Mouse (Mus musculus) MEL (cell line): ENCODE data around the gene Edem2. TPM values are rescaled to one million over a fixed set of nuclear protein-coding genes. Genes with fewer than 3 reads are reported as not detected.
A peak's percentile ranks its signal among the peaks of the same experiment; 100 is the strongest.

Source experiments
- DNase-seq: peaks from one replicate; pipeline ENCODE4 v3.0.0; 2011; ENCODE audit warnings: low read depth, low spot score
- H3K27ac ChIP-seq: 2 replicates; pipeline ENCODE4 v1.5.1; 2012; ENCODE audit warnings: low read depth, mild to moderate bottlenecking, control low read depth, low read length, moderate library complexity; ENCODE audit not compliant: control insufficient read depth
- H3K27me3 ChIP-seq, 2 experiments: fragments of 150-350 bp in 1 of 2; sonication (generic) in 1 of 2; 2 replicates each; pipeline ENCODE4 v1.6.1; 2012; ENCODE audit warnings: low read length in 2 of 2, mild to moderate bottlenecking in 2 of 2, improper control_type of control experiment in 1 of 2, moderate library complexity in 1 of 2; ENCODE audit not compliant: insufficient read depth in 2 of 2, control insufficient read depth in 1 of 2
- H3K36me3 ChIP-seq, 2 experiments: 2 replicates each; pipeline ENCODE4 v1.6.1; 2012 to 2014; ENCODE audit warnings: low read length in 2 of 2, improper control_type of control experiment in 1 of 2, inconsistent platforms in 1 of 2, mild to moderate bottlenecking in 1 of 2; ENCODE audit not compliant: insufficient read depth in 2 of 2, control insufficient read depth in 1 of 2
- H3K4me1 ChIP-seq, 2 experiments: fragments of 150-350 bp in 1 of 2; sonication (generic) in 1 of 2; 2 replicates each; pipeline ENCODE4 v1.6.1; 2012; ENCODE audit warnings: low read length in 2 of 2, improper control_type of control experiment in 1 of 2, mild to moderate bottlenecking in 1 of 2; ENCODE audit not compliant: insufficient read depth in 2 of 2, control insufficient read depth in 1 of 2
- H3K4me3 ChIP-seq, 2 experiments: fragments of 150-350 bp in 1 of 2; sonication (generic) in 1 of 2; 2 replicates each; pipeline ENCODE4 v1.5.1; 2012; ENCODE audit warnings: low read depth in 2 of 2, low read length in 2 of 2, mild to moderate bottlenecking in 2 of 2, moderate library complexity in 2 of 2, control low read depth in 1 of 2, improper control_type of control experiment in 1 of 2; ENCODE audit not compliant: control insufficient read depth in 1 of 2, insufficient read depth in 1 of 2
- H3K79me2 ChIP-seq: 2 replicates; pipeline ENCODE4 v1.6.1; 2012; ENCODE audit warnings: mild to moderate bottlenecking, low read length, moderate library complexity; ENCODE audit not compliant: control insufficient read depth, poor library complexity, insufficient read depth
- H3K9ac ChIP-seq: 2 replicates; pipeline ENCODE4 v1.6.1; 2012; ENCODE audit warnings: low read depth, mild to moderate bottlenecking, control low read depth, low read length, moderate library complexity; ENCODE audit not compliant: control insufficient read depth, poor library complexity, severe bottlenecking
- H3K9me3 ChIP-seq: fragments of 150-350 bp; sonication (generic); replicated peaks from 2 replicates; pipeline ENCODE4 v1.6.1; 2012; ENCODE audit warnings: mild to moderate bottlenecking, low read length, improper control_type of control experiment, moderate library complexity; ENCODE audit not compliant: insufficient read depth
- BHLHE40 ChIP-seq: IDR thresholded peaks from 2 replicates; pipeline ENCODE4 v1.6.1; 2012; ENCODE audit warnings: low read depth, mild to moderate bottlenecking, inconsistent platforms, low read length, improper control_type of control experiment, borderline replicate concordance
- CHD2 ChIP-seq: IDR thresholded peaks from 2 replicates; pipeline ENCODE4 v1.6.1; 2011; ENCODE audit warnings: low read length, improper control_type of control experiment
- CTCF ChIP-seq, 3 experiments: IDR thresholded peaks in 2 of 3; conservative IDR thresholded peaks in 1 of 3; 2 replicates each; pipeline ENCODE4 v1.5.1; 2011 to 2012; ENCODE audit warnings: low read length in 3 of 3, low read depth in 2 of 3, mild to moderate bottlenecking in 2 of 3, improper control_type of control experiment in 1 of 3, inconsistent platforms in 1 of 3, mixed read lengths in 1 of 3, moderate library complexity in 1 of 3; ENCODE audit not compliant: control insufficient read depth in 1 of 3, insufficient read depth in 1 of 3, poor library complexity in 1 of 3, severe bottlenecking in 1 of 3
- E2F4 ChIP-seq: IDR thresholded peaks from 2 replicates; pipeline ENCODE4 v1.6.1; 2011; ENCODE audit warnings: low read depth, low read length, improper control_type of control experiment, borderline replicate concordance
- ELF1 ChIP-seq: IDR thresholded peaks from 2 replicates; pipeline ENCODE4 v1.6.1; 2014; ENCODE audit warnings: low read depth, mild to moderate bottlenecking, inconsistent platforms, low read length, improper control_type of control experiment, moderate library complexity
- EP300 ChIP-seq, 2 experiments: IDR thresholded peaks; 2 replicates each; pipeline ENCODE4 v1.6.1; 2011; ENCODE audit warnings: improper control_type of control experiment in 2 of 2, low read length in 2 of 2, low read depth in 1 of 2, mild to moderate bottlenecking in 1 of 2
- ETS1 ChIP-seq: IDR thresholded peaks from 2 replicates; pipeline ENCODE4 v1.6.1; 2012; ENCODE audit warnings: low read depth, mild to moderate bottlenecking, inconsistent platforms, low read length, improper control_type of control experiment, moderate library complexity
- GATA1 ChIP-seq: IDR thresholded peaks from 2 replicates; pipeline ENCODE4 v1.6.1; 2011; ENCODE audit warnings: low read depth, low read length, improper control_type of control experiment
- JUND ChIP-seq: IDR thresholded peaks from 2 replicates; pipeline ENCODE4 v1.6.1; 2011; ENCODE audit warnings: low read depth, mild to moderate bottlenecking, improper control_type of control experiment, low read length
- KAT2A ChIP-seq: conservative IDR thresholded peaks from 2 replicates; pipeline ENCODE4 v1.6.1; 2012; ENCODE audit warnings: low read depth, low read length, improper control_type of control experiment, inconsistent platforms
- MAFK ChIP-seq: IDR thresholded peaks from 2 replicates; pipeline ENCODE4 v1.6.1; 2011; ENCODE audit warnings: low read depth, mild to moderate bottlenecking, low read length, improper control_type of control experiment, borderline replicate concordance
- MAZ ChIP-seq: IDR thresholded peaks from 2 replicates; pipeline ENCODE4 v1.6.1; 2012; ENCODE audit warnings: low read depth, mild to moderate bottlenecking, inconsistent platforms, low read length, improper control_type of control experiment
- MYB ChIP-seq: IDR thresholded peaks from 2 replicates; pipeline ENCODE4 v1.6.1; 2011; ENCODE audit warnings: mild to moderate bottlenecking, low read depth, low read length, improper control_type of control experiment
- MYC ChIP-seq: IDR thresholded peaks from 2 replicates; pipeline ENCODE4 v1.6.1; 2011; ENCODE audit warnings: low read depth, mild to moderate bottlenecking, low read length, improper control_type of control experiment, moderate library complexity
- NRF1 ChIP-seq: IDR thresholded peaks from 2 replicates; pipeline ENCODE4 v1.6.1; 2014; ENCODE audit warnings: low read depth, mild to moderate bottlenecking, inconsistent platforms, low read length, improper control_type of control experiment, moderate library complexity; ENCODE audit not compliant: poor library complexity, insufficient read depth, severe bottlenecking
- POLR2A ChIP-seq, 2 experiments: IDR thresholded peaks; 2 replicates each; pipeline ENCODE4 v1.6.1; 2011 to 2012; ENCODE audit warnings: low read length in 2 of 2, mild to moderate bottlenecking in 2 of 2, control low read depth in 1 of 2, improper control_type of control experiment in 1 of 2, low read depth in 1 of 2, moderate library complexity in 1 of 2; ENCODE audit not compliant: control insufficient read depth in 1 of 2, insufficient read depth in 1 of 2, poor library complexity in 1 of 2
- POLR2AphosphoS2 ChIP-seq: IDR thresholded peaks from 2 replicates; pipeline ENCODE4 v1.6.1; 2011; ENCODE audit warnings: low read length, improper control_type of control experiment
- POLR2AphosphoS5 ChIP-seq: IDR thresholded peaks from 2 replicates; pipeline ENCODE4 v1.6.1; 2012; ENCODE audit warnings: low read depth, borderline replicate concordance, mild to moderate bottlenecking, inconsistent platforms, low read length, moderate library complexity, mixed read lengths
- RAD21 ChIP-seq: IDR thresholded peaks from 2 replicates; pipeline ENCODE4 v1.6.1; 2011; ENCODE audit warnings: mild to moderate bottlenecking, low read depth, low read length, improper control_type of control experiment
- RCOR1 ChIP-seq: IDR thresholded peaks from 2 replicates; pipeline ENCODE4 v1.6.1; 2012; ENCODE audit warnings: low read depth, mild to moderate bottlenecking, inconsistent platforms, low read length, improper control_type of control experiment
- TAL1 ChIP-seq: IDR thresholded peaks from 2 replicates; pipeline ENCODE4 v1.6.1; 2012; ENCODE audit warnings: mild to moderate bottlenecking, inconsistent platforms, low read length, moderate library complexity, mixed read lengths
- TBP ChIP-seq: IDR thresholded peaks from 2 replicates; pipeline ENCODE4 v1.8.0; 2011; ENCODE audit warnings: low read depth, low read length, improper control_type of control experiment
- UBTF ChIP-seq: IDR thresholded peaks from 2 replicates; pipeline ENCODE4 v1.6.1; 2012; ENCODE audit warnings: low read depth, mild to moderate bottlenecking, inconsistent platforms, low read length, improper control_type of control experiment, moderate library complexity, borderline replicate concordance; ENCODE audit not compliant: insufficient read depth
- USF1 ChIP-seq: IDR thresholded peaks from 2 replicates; pipeline ENCODE4 v1.6.1; 2014; ENCODE audit warnings: low read depth, mild to moderate bottlenecking, inconsistent platforms, low read length, improper control_type of control experiment, moderate library complexity
- ZC3H11A ChIP-seq: IDR thresholded peaks from 2 replicates; pipeline ENCODE4 v1.6.1; 2012; ENCODE audit warnings: low read depth, mild to moderate bottlenecking, inconsistent platforms, low read length, improper control_type of control experiment
- ZKSCAN1 ChIP-seq: IDR thresholded peaks from 2 replicates; pipeline ENCODE4 v1.6.1; 2012; ENCODE audit warnings: low read depth, mild to moderate bottlenecking, inconsistent platforms, low read length, improper control_type of control experiment, moderate library complexity
- ZMIZ1 ChIP-seq: IDR thresholded peaks from 2 replicates; pipeline ENCODE4 v1.6.1; 2012; ENCODE audit warnings: low read depth, mild to moderate bottlenecking, inconsistent platforms, low read length, improper control_type of control experiment, moderate library complexity
- ZNF384 ChIP-seq: IDR thresholded peaks from 2 replicates; pipeline ENCODE4 v1.6.1; 2012; ENCODE audit warnings: low read depth, mild to moderate bottlenecking, inconsistent platforms, low read length, improper control_type of control experiment
- polyA plus RNA-seq, 2 experiments: library from polyadenylated mRNA; stranded (reverse) in 1 of 2; unstranded in 1 of 2; fragments of >175 nt in 1 of 2; fragments of >200 nt in 1 of 2; gene quantifications; 2 replicates each; pipeline versions ENCODE4 v1.2.1 to v1.2.4; 2012; ENCODE audit warnings: low replicate concordance in 2 of 2, low read depth in 1 of 2; ENCODE audit not compliant: insufficient read length in 2 of 2, insufficient read depth in 1 of 2, missing spikeins in 1 of 2
- total RNA-seq: library from RNA; depleted of rRNA; stranded (reverse); fragments of 300-350 nt; gene quantifications from 2 replicates; pipeline ENCODE4 v1.2.3, GENCODE M21; 2012

The Edem2 gene
- total and polyA plus RNA-seq, 3 experiments, result 40.7 to 43.8 TPM; not detected in 1

- H3K9me3 ChIP-seq, result no peaks in the 10 kb centered on the region
- H3K4me1 ChIP-seq, result peaks cover 3 to 7% of the 10 kb centered on the region in 2 experiments; a peak in 2 of 4 replicates
- TF ChIP-seq GATA1, result peak; percentile 36; the same call in 1 of the 2 replicates
- peak in 1 of 2 experiments; percentile 22; a peak in 1 of 4 replicates for TF ChIP-seq EP300 (IDR thresholded peaks at IDR 0.05; ENCODE audit: low read depth in 1 of 2, low read length in 2 of 2)
- TF ChIP-seq RCOR1, result peak; percentile 95
- peak; percentile 42; the same call in 1 of the 2 replicates for TF ChIP-seq ZNF384
- peak; percentile 32; the same call in 1 of the 2 replicates for TF ChIP-seq MYB
- no peak for TF ChIP-seq ZMIZ1
- H3K79me2 ChIP-seq, result peaks cover 22% of the 10 kb centered on the region
- H3K36me3 ChIP-seq, result peaks cover 0 to 8% of the 10 kb centered on the region in 2 experiments; a peak in 2 of 4 replicates
- no peak overlapping the region for H3K9ac ChIP-seq
- H3K27ac ChIP-seq, result no peak overlapping the region
- no peaks in the 10 kb centered on the region for H3K27me3 ChIP-seq
- no peak for DNase-seq
- no peak overlapping the region for H3K4me3 ChIP-seq
Observed at GRCm38 (mm10) chr2:155694564-155694963, 34.7 kb downstream of the Edem2 start.

GRCm38 (mm10) chr2:155693136-155693535, 36.1 kb downstream of the Edem2 start:
- no peak overlapping the region for H3K9ac ChIP-seq
- peaks cover 0 to 9% of the 10 kb centered on the region in 2 experiments; a peak in 3 of 4 replicates for H3K36me3 ChIP-seq

GRCm38 (mm10) chr2:155691723-155692493, 37.4 kb downstream of the Edem2 start, which contains the start of gene Trpc4ap:
TSS of gene Trpc4ap (minus strand) at chr2:155692384.
- Histone ChIP-seq H3K27ac (peak within 1 kb of the TSS; percentile 38), H3K4me3 (peak within 1 kb of the TSS; percentile 99), H3K4me1 (peaks cover 2 to 7% of the 10 kb centered on the region in 2 experiments; a peak in 2 of 4 replicates), H3K36me3 (peaks cover 0 to 9% of the 10 kb centered on the region in 2 experiments; a peak in 3 of 4 replicates), H3K9ac (peak within 1 kb of the TSS; percentile 97), H3K9me3 (no peaks in the 10 kb centered on the region), H3K79me2 (peaks cover 25% of the 10 kb centered on the region), H3K27me3 (no peaks in the 10 kb centered on the region)
- DNase-seq, result peak; percentile 95
- peak; percentile 37; the same call in 1 of the 2 replicates for TF ChIP-seq NRF1
- TF ChIP-seq POLR2AphosphoS2, result peak; percentile 76; the same call in 1 of the 2 replicates
- peak; percentile 66 to 83 for TF ChIP-seq POLR2A (IDR thresholded peaks at IDR 0.05; ENCODE audit: control insufficient read depth in 1 of 2, insufficient read depth in 1 of 2, low read depth in 1 of 2, low read length in 2 of 2, poor library complexity in 1 of 2)
- TF ChIP-seq USF1, result peak; percentile 76
- TF ChIP-seq KAT2A, result peak; percentile 82
- no peak for TF ChIP-seq POLR2AphosphoS5
- TF ChIP-seq ETS1, result 0 out of 2 replicates have a peak, but pooled peaks have one; percentile 29
- TF ChIP-seq EP300 (IDR thresholded peaks at IDR 0.05; ENCODE audit: low read depth in 1 of 2, low read length in 2 of 2), result no peak
- TF ChIP-seq BHLHE40, result 0 out of 2 replicates have a peak, but pooled peaks have one; percentile 30
- TF ChIP-seq CTCF (IDR thresholded peaks at IDR 0.05 in 2 of 3, conservative IDR thresholded peaks at IDR 0.05 in 1 of 3; ENCODE audit: control insufficient read depth in 1 of 3, insufficient read depth in 1 of 3, low read depth in 2 of 3, low read length in 3 of 3, poor library complexity in 1 of 3, severe bottlenecking in 1 of 3), result peak; percentile 84 to 91 (median 91)
- TF ChIP-seq TAL1, result no peak
- TF ChIP-seq UBTF, result no peak
- TF ChIP-seq ZC3H11A, result no peak

More at GRCm38 (mm10) chr2:155693136-155693535, 36.1 kb downstream of the Edem2 start:
- H3K27me3 ChIP-seq, result no peaks in the 10 kb centered on the region
- TF ChIP-seq EP300 (IDR thresholded peaks at IDR 0.05; ENCODE audit: low read depth in 1 of 2, low read length in 2 of 2) (no peak), ELF1 (no peak), E2F4 (no peak), BHLHE40 (no peak), RAD21 (no peak), MAFK (no peak), MAZ (no peak), MYC (no peak), NRF1 (no peak), TBP (no peak), ZKSCAN1 (no peak), USF1 (no peak), CHD2 (no peak), JUND (no peak)
- DNase-seq, result no peak
- H3K9me3 ChIP-seq, result no peaks in the 10 kb centered on the region
- H3K4me1 ChIP-seq, result peaks cover 3 to 7% of the 10 kb centered on the region in 2 experiments; a peak in 2 of 4 replicates
- H3K79me2 ChIP-seq, result peaks cover 25% of the 10 kb centered on the region
- no peak overlapping the region for H3K27ac ChIP-seq
- no peak overlapping the region for H3K4me3 ChIP-seq
